Mouse (Mus musculus) thymus, adult 2 months (tissue): ENCODE measurements around the gene Plgrkt.

Source experiments
- CTCF ChIP-seq: fragments of 200-500 bp; IDR thresholded peaks from 2 replicates; pipeline ENCODE4 v1.5.1; 2012; ENCODE audit warnings: mild to moderate bottlenecking, control low read depth, low read length, moderate library complexity, borderline replicate concordance; ENCODE audit not compliant: control insufficient read depth, poor library complexity, insufficient read depth; ENCODE audit errors: extremely low read depth
- POLR2A ChIP-seq: fragments of 200-500 bp; IDR thresholded peaks from 2 replicates; pipeline ENCODE4 v1.6.1; 2012; ENCODE audit warnings: mild to moderate bottlenecking, low read length, control low read depth, moderate library complexity; ENCODE audit not compliant: control insufficient read depth, poor library complexity, insufficient read depth; ENCODE audit errors: extremely low read depth

DNA sequence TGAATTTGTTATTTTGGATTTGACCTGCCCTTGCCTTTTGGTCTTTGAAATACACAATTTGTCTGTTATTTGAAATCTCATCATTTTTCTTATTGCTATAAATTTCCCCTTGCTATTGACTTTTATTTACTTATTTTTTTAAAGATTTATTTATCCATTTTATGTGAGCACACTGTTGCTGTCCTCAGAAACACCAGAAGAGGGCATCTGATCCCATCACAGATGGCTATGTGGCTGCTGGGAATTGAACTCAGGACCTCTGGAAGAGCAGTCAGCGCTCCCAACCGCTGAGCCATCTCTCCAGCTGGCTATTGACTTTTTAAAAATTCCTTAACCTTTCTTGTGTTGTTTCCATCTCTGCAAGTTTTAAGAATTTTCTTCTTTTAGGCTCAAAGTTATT lies 30.6 kb downstream of the Plgrkt start:
- TF ChIP-seq POLR2A (no peak), CTCF (no peak)
